Mouse (Mus musculus) kidney, adult 9 months (tissue): ENCODE results near the gene Haao.
"Not testable (repeated sequence)": the region's sequence is repeated elsewhere in the genome, so short reads cannot be mapped to it uniquely, and the experiment has no call there.

Experiments
- DNase-seq: peaks from one replicate; pipeline ENCODE4 v3.0.0; 2022

Haao gene

DNA sequence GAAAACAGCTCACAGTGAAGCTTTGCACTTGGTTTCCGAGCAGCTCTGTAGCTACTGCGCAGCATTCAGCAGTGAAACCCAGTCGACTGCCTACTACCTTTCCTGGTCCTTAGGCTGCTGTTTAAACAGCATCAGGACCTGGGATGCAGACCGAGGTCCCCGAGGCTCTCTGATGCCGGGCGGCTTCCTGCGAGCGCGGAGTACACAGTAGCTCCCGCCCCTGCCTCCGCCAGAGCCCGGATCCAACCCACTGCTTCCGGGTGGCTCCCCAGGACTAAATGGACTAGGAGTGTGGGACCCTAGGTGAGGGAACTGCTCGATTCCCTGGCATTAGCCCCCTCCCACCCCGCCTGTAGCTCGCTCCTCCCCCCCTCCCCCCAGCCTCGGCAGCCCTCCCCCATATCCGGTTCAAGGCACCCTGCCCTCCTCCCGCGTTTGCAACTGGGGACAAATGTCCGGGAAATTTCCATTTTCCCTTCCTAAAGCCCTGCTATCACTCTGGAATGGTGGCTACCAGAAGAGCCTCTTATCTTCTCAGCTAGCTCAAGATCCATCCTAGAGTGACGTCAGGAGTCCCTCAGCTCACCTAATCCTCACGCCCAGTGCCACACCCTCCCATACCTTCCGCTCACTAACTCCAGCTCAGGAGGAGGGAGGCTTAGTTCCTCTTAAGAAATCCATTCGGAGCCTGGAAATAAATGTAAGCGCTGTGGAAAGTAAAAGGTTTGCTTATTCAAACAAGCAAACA, 14.5 kb upstream of the Haao start:
- no peak for DNase-seq

DNA sequence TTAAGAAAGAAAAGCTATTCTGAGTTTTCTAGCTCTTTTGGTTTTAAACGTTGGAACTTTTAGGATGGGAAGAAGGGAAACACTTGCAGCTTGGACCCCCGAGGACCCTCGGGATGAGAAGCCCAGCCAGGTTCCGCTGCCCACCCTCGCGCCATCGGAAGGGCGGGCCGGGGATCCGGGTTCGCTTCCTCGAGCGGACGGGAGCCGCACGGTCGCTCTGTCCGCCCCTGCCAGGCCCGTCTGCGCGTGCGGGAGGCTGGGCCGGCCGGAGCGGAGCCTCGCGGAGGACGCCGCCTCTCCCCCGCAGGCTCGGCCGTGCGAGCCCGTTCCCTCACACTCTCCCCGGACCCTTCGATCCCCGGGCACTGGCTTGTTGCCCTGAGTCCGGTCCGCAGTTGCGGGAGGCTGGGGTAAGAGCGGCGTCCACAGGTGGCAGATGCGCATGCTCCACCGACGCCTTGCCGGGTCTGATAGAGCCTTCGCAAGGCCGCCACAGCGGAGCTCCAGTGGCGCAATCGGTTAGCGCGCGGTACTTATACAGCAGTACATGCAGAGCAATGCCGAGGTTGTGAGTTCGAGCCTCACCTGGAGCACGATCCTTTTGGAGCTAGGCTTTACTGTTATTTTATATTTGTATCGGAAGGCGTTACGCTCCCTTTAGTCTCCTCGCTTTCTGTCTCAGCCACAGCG, 13.8 kb upstream of the Haao start:
- DNase-seq = peak; percentile 97

DNA sequence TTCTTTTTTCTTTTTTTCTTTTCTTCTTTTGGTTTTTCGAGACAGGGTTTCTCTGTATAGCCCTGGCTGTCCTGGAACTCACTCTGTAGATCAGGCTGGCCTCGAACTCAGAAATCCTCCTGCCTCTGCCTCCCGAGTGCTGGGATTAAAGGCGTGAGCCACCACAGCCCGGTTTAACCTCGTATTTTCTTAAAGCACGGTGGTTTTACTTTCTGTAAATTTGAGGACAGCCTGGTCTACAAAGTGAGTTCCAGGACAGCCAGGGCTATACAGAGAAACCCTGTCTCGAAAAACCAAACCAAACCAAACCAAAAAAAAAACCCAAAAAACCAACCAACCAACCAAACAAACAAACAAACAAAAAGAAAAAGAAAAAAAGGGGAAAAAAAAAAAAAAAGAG, 13.2 kb upstream of the Haao start:
- DNase-seq = not testable (repeated sequence)

- no peak for DNase-seq
Observed at GRCm38 (mm10) chr17:83860224-83860623, 12.5 kb upstream of the Haao start.

DNA sequence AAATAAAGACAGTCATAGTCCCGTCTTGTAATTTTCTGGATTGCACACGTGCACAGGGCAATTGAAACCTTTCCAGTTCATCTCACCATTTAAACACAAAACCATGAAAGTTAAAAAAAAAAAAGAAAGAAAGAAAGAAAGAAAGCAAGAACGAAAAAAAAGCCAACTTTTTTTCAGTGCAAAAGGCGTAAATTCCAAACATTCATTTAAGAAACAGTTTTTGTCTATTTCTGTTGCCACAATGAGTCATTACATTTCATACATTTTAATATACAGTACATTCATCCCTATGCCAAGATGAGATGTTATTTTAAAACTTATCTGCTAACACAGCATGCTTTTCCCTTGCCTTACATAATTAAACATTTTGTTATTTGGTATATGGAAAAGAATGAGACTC, 11.9 kb upstream of the Haao start:
- no peak for DNase-seq

DNA sequence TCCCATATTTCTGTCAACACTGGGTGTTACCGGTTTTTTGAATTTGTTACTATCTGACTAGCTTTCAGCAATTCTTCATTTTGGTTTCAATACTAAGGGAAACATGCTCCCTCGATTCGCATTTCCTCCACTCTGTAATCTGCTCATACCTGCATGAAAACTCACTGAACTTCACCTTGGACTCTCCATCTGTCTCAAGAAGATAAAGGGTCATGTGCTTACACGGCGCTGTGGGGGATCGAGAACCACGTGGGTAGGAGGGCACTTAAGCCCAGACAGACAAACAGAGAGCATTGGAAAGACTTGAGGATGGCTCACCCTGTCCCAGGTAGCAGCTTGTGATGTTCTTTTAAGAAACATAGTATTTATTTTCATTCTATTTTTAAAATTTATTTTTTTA, 10.7 kb upstream of the Haao start:
- no peak for DNase-seq

GRCm38 (mm10) chr17:83854284-83854918, 6.6 kb upstream of the Haao start:
- no peak for DNase-seq

- DNase-seq = no peak
Observed at GRCm38 (mm10) chr17:83853831-83854230, 6.1 kb upstream of the Haao start.

DNA sequence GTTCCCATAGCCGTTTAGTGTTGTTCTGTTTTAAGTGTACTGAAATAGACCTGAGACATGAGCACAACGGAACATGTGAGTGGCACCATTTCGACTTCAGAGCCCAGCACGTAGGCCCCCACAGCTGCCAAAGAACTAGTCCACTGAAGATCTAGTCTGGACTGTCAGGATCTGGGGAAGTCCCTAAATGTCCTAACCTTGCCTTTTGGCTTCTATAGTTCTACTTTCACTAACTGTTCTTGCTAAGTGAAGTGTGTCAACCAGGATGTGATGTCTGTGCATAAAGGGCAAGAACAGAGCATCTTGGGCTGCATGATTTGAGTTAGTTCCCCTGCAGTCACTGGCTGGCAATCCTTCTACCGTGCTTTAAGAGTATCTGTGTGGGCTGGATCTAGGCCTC, 3.1 kb upstream of the Haao start:
- no peak for DNase-seq

DNA sequence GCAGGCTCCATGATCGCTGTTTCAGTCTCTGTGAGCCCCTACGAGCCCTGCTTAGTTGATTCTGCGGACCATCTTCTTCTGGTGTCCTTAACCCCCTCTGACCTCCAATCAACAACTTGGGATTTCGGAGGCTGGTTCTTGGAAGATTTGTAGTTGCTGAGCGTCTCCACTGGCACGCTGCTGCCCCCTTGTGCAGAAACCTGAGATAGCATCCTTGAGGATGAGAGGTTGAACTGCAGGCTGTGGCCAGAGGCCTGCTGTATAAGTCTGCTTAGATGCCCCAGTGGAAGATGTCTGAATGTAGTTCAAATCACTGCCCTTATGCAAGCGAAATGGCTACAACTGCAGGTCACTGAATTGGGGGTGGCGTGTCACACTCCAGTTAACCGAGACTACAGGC, 2.7 kb upstream of the Haao start:
- DNase-seq = peak; percentile 91

- DNase-seq = no peak
Observed at GRCm38 (mm10) chr17:83849717-83850116, 2.0 kb upstream of the Haao start.

- DNase-seq = no peak
Observed at GRCm38 (mm10) chr17:83849081-83849675, 1.4 kb upstream of the Haao start.

- DNase-seq = no peak
Observed at GRCm38 (mm10) chr17:83848482-83848881, 719 bp upstream of the Haao start.

GRCm38 (mm10) chr17:83847100-83847499, 663 bp downstream of the Haao start:
- no peak for DNase-seq

DNA sequence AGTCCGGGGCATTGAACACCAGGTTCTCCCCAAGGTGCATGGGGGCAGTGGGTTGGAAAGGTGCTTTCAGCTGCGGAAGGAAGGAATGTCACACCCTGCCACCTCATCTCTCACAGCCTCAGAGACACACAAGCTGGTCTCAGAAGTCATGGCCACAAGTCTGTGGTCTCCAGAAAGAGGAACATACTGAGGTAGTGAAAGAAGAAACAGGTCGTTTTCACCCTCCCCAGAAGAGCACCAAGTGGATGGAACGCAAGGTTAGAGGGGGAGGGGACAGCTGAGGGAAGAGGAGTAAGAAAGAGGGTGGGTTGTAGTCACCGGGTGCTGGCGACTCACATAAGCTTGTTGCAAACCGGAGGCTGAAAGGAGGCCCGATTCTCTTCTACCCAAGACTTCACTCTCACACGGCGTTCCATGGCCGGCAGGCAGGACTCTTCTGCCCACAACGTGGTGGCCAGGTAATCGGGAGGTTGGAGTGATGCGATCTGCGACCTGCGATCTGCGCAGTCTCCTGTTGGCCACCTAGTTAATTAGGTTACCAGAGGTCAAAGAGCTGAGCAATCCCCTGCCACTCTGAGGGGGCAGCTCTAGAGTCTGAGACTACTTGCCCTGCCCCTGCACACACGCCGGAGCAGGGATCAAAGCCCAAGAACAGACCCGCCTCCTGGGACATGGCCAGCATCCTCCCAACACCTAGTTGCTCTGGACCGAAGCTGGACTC, 1.3 kb downstream of the Haao start:
- peak; percentile 96 for DNase-seq

DNA sequence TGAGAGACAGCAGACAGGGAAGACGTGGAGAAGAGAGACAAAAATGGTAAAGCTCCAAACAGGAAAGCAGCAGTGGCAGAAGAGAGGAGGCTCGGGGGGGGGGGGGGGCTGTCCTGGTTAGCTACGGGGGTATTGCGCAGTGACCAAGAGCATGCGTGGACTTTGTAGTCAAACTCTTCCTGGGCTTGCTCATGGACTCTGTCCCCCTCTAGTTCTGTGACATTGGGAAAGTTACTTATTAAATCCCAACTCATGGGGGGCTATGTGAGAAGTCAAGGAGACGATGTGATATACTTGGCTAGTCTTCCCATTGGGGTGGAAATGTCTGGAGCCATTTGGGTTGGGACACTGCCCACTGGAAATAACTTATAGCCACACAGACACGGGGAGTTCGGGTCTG, 2.2 kb downstream of the Haao start:
- peak; percentile 82 for DNase-seq

GRCm38 (mm10) chr17:83843780-83844179, 4.0 kb downstream of the Haao start:
- no peak for DNase-seq

GRCm38 (mm10) chr17:83841011-83841410, 6.8 kb downstream of the Haao start:
- DNase-seq = no peak

DNA sequence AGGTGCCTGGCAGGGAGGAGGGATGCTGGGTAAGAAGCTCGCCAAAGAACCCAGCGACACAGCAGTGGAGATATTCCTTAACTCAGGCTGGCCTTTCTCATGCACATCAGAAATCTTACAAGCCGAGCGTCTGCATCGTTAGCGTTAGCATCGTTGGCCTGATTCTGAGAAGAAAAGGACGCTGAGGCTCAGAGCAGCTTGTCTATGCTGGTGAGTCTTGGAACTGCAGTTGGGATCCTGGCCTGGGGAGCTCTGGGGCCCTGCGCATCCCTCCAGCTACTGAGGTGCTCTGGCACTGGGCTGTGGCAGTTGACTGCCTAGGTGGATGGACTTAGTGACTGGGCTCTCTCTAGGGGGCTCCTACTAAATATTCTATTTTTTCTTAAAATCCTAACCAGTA, 8.6 kb downstream of the Haao start:
- no peak for DNase-seq

GRCm38 (mm10) chr17:83837659-83838190, 10.0 kb downstream of the Haao start:
- no peak for DNase-seq

DNA sequence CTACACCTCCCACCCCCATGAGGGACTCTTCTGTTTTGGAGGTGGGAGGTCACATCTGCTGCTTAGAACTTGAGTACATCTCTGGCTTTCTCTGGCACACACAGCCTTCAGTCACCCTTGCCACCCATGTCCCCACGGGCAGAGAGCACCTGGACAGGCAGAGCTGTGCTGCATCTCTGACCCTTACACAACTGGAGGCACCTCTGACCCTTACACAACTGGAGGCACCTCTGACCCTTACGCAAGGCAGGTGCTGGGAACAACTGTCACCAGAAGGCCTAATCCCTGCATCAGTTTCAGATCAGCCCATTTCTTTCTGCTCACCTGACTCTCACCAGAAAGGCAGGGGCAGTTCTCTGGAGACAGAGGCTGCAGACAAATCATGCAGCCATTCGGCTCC, 11.7 kb downstream of the Haao start:
- peak; percentile 41 for DNase-seq

DNA sequence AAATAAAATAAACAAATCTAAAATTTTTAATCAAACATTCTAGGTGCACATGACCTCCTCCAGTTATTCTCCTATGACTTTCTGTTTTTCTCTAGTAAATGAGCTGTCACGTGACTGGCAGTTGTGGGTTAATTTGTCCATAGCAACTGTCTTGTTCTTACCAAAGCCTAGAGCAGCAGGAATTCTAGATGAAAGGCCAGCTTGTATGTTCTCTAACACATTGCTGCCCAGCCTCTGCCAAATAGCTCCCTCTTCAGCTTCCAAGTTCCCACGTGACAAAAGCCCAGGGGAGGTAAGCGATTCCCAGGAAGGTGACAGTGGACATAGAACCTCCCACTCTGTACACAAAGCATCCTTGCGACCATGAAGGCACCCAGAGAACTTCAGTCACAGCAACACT, 13.6 kb downstream of the Haao start:
- DNase-seq = no peak
